Mouse (Mus musculus): ENCODE measurements around the gene Upk1a. TPM values are rescaled to one million over a fixed set of nuclear protein-coding genes. Genes with fewer than 3 reads are reported as not detected.

Gene Upk1a
- not detected in 2 replicates for polyA plus RNA-seq (2021; fragmentation: Nextera tagmentation)
- long read RNA-seq, experiment 1: 0 reads
- long read RNA-seq, experiment 2, partial matches to known transcripts: 2 of 2 reads
- long read RNA-seq, experiment 2, other reads (novel, unspliced or antisense): 0 of 2 reads

GRCm38 (mm10) chr7:30612654-30613402 lies at the start of gene Upk1a:
Upk1a (minus strand) TSS chr7:30612847.

DNA sequence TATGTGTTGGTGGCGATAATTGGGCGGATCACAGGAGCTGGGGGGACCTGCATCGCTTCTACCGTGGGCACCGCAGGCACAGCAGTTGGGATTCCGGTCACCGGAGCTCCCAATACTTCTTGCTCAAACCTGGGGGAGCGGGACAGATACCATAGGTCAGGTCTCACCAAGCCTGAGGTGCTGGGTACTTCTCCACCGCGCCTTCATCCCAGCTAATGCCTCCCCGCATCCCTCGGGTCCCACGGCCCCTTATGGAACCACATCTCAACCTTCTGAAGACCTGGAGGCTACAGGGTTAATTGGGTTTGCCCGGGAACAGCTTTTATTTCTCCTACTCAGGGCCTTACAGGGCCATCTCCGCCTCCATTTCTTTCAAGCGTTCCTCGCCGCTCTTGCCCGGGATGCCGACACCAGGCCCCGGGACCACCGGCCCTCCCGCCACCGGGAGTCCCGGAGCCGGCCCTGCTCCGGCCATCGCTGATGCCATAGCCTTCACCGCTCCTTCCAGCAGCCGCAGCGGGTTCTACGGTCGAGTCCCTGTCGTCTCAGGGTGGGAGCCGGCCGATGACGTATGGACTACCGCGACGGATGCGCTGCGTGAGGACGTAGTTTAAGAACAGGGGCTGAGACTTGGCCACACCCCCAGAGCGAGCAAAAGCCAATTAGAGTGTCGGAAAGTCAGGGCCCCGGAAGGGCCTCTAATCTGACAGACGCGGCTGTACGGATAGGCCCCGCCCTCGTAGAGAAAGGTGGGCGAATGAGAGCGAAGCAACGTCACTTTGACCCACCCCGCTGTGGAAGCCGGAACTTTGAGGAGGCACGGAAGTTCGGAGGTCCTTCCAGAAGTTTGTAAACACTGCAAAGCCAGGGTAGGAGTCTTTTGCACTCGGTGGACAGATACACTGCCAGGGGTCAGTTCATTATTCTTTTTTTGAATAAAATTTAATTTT lies 37.2 kb upstream of the Upk1a start, which contains the start of gene Rbm42:
TSS of gene Rbm42 (minus strand) at position 727 of the 950 bp plus-strand sequence.

DNA sequence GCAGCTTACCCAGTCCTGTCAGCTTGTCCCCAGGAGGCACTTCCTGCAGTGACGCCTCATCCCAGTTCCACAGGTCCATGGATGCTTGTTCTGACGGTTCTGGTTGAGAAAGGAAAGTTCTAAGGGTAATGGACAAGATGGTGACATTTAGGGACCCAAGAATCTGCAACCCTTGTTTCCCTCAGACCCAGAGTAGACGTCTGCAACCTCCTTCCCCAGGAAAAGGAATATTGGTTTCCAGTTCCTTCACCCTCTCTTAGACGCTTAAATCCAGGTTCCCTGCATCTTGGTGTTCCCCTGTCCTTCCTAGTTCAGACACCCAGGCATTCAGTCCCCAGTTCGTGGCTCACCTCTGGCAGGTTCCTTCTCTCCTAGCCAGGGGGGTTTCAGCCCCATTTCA lies 23.1 kb upstream of the Upk1a start, which contains the start of gene Etv2:
TSS of gene Etv2 (minus strand) at position 101 of the 400 bp plus-strand sequence.

DNA sequence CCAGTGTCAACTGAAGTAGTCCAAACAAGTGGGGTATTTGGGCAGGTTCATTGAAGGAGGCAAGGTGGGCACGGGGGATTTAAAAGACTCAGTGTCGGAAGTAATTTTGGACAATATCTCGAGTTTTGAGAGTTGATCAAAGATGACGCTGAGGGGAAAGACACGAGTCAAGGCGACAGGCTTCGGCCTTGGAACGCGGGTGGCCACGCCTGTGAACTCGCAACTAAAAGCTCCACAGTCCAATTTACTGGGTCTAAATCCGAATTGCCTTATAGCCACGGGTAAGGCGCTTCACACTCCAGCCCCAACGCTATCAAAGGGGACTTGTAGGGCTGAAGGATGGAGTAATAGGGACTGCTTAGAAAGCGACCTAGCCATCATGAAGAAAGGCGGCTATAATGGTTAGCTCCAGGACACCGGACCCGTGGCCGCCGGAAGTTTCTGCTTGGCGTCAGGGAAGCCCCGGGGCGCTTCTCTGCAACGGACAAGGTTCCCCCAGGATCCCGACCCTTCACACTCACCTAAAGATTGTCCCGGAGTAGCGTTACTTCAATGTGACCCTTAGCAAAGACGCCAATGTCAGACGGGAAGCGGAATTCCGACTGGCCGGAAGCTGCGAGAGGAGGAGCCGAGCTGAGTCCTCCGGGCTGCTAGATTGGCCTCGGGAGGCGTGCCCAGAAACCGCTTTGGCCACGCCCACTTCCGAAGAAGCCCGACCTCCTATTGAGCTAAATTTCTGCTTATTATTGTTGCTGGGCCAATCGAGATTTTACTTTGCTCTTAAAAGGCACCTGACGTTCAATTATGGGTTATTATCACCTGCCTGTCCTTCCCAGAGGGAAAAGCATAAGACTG lies 13.1 kb upstream of the Upk1a start, which contains the start of gene Cox6b1:
TSS of gene Cox6b1 (minus strand) at position 622 of the 855 bp plus-strand sequence.

GRCm38 (mm10) chr7:30598786-30599185 lies 13.9 kb downstream of the Upk1a start, which contains the start of gene Zbtb32:
Zbtb32 (minus strand) TSS chr7:30598909.

GRCm38 (mm10) chr7:30588676-30589434 lies 23.8 kb downstream of the Upk1a start, which contains the start of gene Kmt2b:
Kmt2b (minus strand) TSS chr7:30588726.

DNA sequence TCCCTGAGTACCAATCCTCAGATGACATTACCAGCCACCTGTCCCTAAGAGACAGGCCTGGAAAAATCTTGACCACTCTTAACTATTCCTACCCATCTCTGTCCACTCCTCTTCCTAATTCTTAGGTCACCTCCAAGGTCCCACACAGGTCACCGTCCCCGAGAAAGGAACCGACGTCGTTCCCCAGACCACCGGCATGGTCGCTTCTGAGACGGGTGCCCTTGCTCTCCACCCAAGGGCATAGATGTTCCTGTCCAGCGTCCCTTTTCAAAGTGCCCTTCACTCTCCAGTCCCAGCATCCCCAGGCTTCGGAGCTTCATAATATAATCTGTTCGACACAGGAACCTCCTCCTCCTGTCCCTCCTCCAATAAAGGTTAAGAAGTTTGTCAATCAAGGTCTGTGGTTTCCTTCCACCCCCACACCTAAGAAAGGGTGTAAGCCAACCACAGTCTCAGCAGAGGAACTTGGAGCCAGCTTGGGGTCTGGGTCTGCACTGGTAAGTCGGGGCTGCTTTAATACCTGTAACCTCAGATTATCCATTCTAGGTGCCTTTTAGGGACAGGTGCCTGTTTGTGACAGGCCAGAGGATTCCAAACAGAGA lies 47.6 kb downstream of the Upk1a start, which contains the start of gene Igflr1:
TSS of gene Igflr1 (plus strand) at position 458 of the 602 bp plus-strand sequence.

GRCm38 (mm10) chr7:30563117-30563905 lies 49.3 kb downstream of the Upk1a start, which contains the start of the genes U2af1l4, Gm49396 and Psenen:
U2af1l4 (plus strand) TSS chr7:30563301.
Gm49396 (plus strand) TSS chr7:30563344.
Psenen (minus strand) TSS chr7:30563627.

DNA sequence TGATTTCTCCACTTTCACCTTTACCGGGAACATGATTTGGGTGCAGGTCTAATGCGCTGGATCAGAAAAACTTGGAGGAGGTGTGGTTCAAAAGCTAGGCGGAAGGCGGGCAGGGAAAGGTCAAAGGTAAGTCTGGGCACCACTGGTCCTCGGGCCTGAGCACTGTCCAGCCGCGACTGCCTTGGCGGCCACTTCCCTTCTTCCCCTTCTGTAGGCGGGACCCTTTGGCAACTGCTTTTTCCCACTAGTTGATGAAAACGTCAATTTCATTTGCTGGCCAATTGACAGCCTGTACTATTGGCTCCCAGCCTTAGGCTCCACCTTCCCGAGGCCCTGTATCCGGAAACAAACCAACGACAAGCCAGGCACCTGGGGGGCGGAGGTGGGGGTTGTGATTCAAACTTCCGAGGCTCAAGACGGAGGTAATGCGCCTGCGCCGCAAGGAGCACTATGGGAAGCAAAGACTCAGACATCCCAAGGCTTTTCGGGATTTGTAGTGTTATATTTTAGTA lies 53.1 kb downstream of the Upk1a start, which contains the start of gene Lin37:
TSS of gene Lin37 (minus strand) at position 396 of the 512 bp plus-strand sequence.

Small RNA genes within 50 kb of the gene (microRNA-seq; reads per million reads assigned to microRNA genes)
- gene Mir3569: not detected

Other genes with a start within 250 kb of the Upk1a start
- 120 and 125 TPM in 2 replicates for gene Tyrobp, start 199.1 kb downstream of the Upk1a start, polyA plus RNA-seq (2021; fragmentation: Nextera tagmentation)
- gene Hcst, start 193.0 kb downstream of the Upk1a start, polyA plus RNA-seq (2021; fragmentation: Nextera tagmentation): 2.7 and 3.0 TPM in 2 replicates
- gene Nfkbid, start 191.1 kb downstream of the Upk1a start, polyA plus RNA-seq (2021; fragmentation: Nextera tagmentation): 0.40 and 0.80 TPM in 2 replicates
- gene Aplp1, start 167.3 kb downstream of the Upk1a start, polyA plus RNA-seq (2021; fragmentation: Nextera tagmentation): 316 and 379 TPM in 2 replicates
- 1.9 and 2.2 TPM in 2 replicates for gene Kirrel2, start 155.2 kb downstream of the Upk1a start, polyA plus RNA-seq (2021; fragmentation: Nextera tagmentation)
- 0.90 and 0.92 TPM in 2 replicates for gene Nphs1, start 154.5 kb downstream of the Upk1a start, polyA plus RNA-seq (2021; fragmentation: Nextera tagmentation)
- not detected in 2 replicates for gene Prodh2, start 119.2 kb downstream of the Upk1a start, polyA plus RNA-seq (2021; fragmentation: Nextera tagmentation)
- gene Arhgap33, start 77.8 kb downstream of the Upk1a start, polyA plus RNA-seq (2021; fragmentation: Nextera tagmentation): 43.0 and 61.1 TPM in 2 replicates
- gene Hspb6, start 60.7 kb downstream of the Upk1a start, polyA plus RNA-seq (2021; fragmentation: Nextera tagmentation): 6.1 and 6.3 TPM in 2 replicates
- gene Proser3, start 60.5 kb downstream of the Upk1a start, polyA plus RNA-seq (2021; fragmentation: Nextera tagmentation): 1.2 and 4.0 TPM in 2 replicates
- gene Lin37, start 53.0 kb downstream of the Upk1a start, polyA plus RNA-seq (2021; fragmentation: Nextera tagmentation): 65.8 and 69.9 TPM in 2 replicates
- 122 and 127 TPM in 2 replicates for gene U2af1l4, start 49.5 kb downstream of the Upk1a start, polyA plus RNA-seq (2021; fragmentation: Nextera tagmentation)
- 0.33 and 0.40 TPM in 2 replicates for gene Gm49396, start 49.5 kb downstream of the Upk1a start, polyA plus RNA-seq (2021; fragmentation: Nextera tagmentation)
- gene Psenen, start 49.2 kb downstream of the Upk1a start, polyA plus RNA-seq (2021; fragmentation: Nextera tagmentation): 190 and 201 TPM in 2 replicates
- 0.46 and 0.69 TPM in 2 replicates for gene Igflr1, start 47.4 kb downstream of the Upk1a start, polyA plus RNA-seq (2021; fragmentation: Nextera tagmentation)
- 1.4 and 3.8 TPM in 2 replicates for gene Kmt2b, start 24.1 kb downstream of the Upk1a start, polyA plus RNA-seq (2021; fragmentation: Nextera tagmentation)
- 0.23 and 0.30 TPM in 2 replicates for gene Zbtb32, start 13.9 kb downstream of the Upk1a start, polyA plus RNA-seq (2021; fragmentation: Nextera tagmentation)
- 2,257 and 2,565 TPM in 2 replicates for gene Cox6b1, start 13.3 kb upstream of the Upk1a start, polyA plus RNA-seq (2021; fragmentation: Nextera tagmentation)
- gene Etv2, start 23.0 kb upstream of the Upk1a start, polyA plus RNA-seq (2021; fragmentation: Nextera tagmentation): not detected in 2 replicates
- 136 and 146 TPM in 2 replicates for gene Rbm42, start 37.5 kb upstream of the Upk1a start, polyA plus RNA-seq (2021; fragmentation: Nextera tagmentation)
- 3.7 and 4.0 TPM in 2 replicates for gene Haus5, start 52.1 kb upstream of the Upk1a start, polyA plus RNA-seq (2021; fragmentation: Nextera tagmentation)
- not detected in 2 replicates for gene Pmis2, start 58.8 kb upstream of the Upk1a start, polyA plus RNA-seq (2021; fragmentation: Nextera tagmentation)
- gene 2200002J24Rik, start 86.1 kb upstream of the Upk1a start, polyA plus RNA-seq (2021; fragmentation: Nextera tagmentation): not detected in 2 replicates
- gene Atp4a, start 99.4 kb upstream of the Upk1a start, polyA plus RNA-seq (2021; fragmentation: Nextera tagmentation): 1.1 and 1.2 TPM in 2 replicates
- gene Tmem147, start 116.7 kb upstream of the Upk1a start, polyA plus RNA-seq (2021; fragmentation: Nextera tagmentation): 194 and 230 TPM in 2 replicates
- not detected in 2 replicates for gene Gapdhs, start 130.8 kb upstream of the Upk1a start, polyA plus RNA-seq (2021; fragmentation: Nextera tagmentation)
- gene Sbsn, start 138.6 kb upstream of the Upk1a start, polyA plus RNA-seq (2021; fragmentation: Nextera tagmentation): 3.8 and 3.9 TPM in 2 replicates
- 2.9 and 4.1 TPM in 2 replicates for gene Dmkn, start 150.9 kb upstream of the Upk1a start, polyA plus RNA-seq (2021; fragmentation: Nextera tagmentation)
- not detected in 2 replicates for gene Krtdap, start 175.0 kb upstream of the Upk1a start, polyA plus RNA-seq (2021; fragmentation: Nextera tagmentation)
- not detected in 2 replicates for gene Ffar2, start 210.9 kb upstream of the Upk1a start, polyA plus RNA-seq (2021; fragmentation: Nextera tagmentation)
- not detected in 2 replicates for gene Ffar3, start 243.3 kb upstream of the Upk1a start, polyA plus RNA-seq (2021; fragmentation: Nextera tagmentation)
- gene Ffar1, start 248.7 kb upstream of the Upk1a start, polyA plus RNA-seq (2021; fragmentation: Nextera tagmentation): not detected in 2 replicates

All from layer of hippocampus, adult 6 months (tissue).